Mouse (Mus musculus) ES-Bruce4 (cell line): ENCODE results near the gene Ankrd2.

Source experiments
- CTCF ChIP-seq: IDR thresholded peaks from one replicate; pipeline ENCODE4 v1.8.1; 2011; ENCODE audit warnings: low read depth, low read length
- POLR2A ChIP-seq: IDR thresholded peaks from one replicate; pipeline ENCODE4 v1.8.1; 2011; ENCODE audit warnings: low read length; ENCODE audit not compliant: insufficient read depth

DNA sequence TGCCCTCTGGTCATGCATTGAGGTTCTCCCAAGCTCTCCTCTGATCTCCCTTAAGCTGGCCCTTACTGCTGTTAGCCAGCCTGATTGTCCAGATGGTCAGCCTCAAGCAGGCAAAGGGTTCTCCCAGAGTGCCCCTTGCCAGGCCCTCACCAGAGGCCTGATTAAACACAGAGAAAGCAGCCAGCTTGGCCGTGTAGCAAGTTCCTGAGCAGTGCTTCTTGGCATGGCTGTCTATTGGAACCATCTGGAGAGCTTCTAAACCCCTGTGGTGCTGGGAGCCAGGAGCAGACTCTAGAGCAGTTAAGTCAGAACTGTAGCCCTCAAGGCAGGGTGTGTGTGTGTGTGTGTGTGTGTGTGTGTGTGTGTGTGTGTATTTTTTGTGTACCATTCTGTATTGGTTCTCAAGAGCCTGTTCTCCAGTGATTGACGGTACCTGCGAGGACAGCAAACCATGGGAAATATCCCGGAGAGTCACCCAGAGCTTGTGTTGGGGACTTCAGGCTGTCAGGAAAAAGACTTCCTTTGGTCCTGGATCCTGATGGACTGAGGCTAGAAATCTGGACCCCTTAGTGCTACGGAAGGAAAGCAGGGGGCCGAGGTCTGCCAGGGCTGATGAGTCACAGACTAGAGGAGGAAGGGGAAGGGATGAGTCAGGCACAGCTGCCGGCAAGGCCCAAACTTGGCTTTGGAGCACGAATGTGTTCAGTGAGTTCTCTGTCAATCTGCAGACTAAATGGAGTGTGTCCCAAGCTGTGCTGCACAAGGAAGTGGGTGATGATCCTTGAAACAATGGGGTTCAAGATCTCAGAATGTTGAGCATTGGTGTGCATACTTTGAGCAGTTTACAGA, 18.2 kb upstream of the Ankrd2 start:
- TF ChIP-seq POLR2A: no peak
- no peak for TF ChIP-seq CTCF
